Mouse (Mus musculus): ENCODE data around the gene Slc34a3.
"Not testable (repeated sequence)": the region's sequence is repeated elsewhere in the genome, so short reads cannot be mapped to it uniquely, and the experiment has no call there.

Gene Slc34a3

DNA sequence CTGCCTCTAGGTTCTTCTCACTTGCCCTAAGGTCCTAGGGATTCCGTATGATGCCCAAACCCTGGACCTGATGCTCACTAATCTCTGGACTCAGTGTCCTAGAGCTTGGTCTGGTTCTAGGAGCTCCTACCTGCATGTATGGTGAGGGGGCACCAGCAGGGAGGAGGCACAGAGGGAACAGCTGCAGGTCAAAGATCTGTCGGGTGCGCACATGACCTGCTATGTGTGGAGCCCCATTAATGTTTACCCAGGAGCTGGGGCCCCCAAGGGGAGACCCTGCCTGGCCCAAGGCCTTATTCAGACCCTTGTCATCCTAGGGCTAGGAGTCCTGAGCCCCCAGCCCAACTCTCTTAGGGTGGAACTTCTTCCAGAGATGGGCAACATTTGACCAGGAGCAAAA is at the start of gene Slc34a3:
Slc34a3 (minus strand) TSS at position 315 of the 400 bp plus-strand sequence.
- ATAC-seq (ENCODE audit: low TSS enrichment) = no peak

DNA sequence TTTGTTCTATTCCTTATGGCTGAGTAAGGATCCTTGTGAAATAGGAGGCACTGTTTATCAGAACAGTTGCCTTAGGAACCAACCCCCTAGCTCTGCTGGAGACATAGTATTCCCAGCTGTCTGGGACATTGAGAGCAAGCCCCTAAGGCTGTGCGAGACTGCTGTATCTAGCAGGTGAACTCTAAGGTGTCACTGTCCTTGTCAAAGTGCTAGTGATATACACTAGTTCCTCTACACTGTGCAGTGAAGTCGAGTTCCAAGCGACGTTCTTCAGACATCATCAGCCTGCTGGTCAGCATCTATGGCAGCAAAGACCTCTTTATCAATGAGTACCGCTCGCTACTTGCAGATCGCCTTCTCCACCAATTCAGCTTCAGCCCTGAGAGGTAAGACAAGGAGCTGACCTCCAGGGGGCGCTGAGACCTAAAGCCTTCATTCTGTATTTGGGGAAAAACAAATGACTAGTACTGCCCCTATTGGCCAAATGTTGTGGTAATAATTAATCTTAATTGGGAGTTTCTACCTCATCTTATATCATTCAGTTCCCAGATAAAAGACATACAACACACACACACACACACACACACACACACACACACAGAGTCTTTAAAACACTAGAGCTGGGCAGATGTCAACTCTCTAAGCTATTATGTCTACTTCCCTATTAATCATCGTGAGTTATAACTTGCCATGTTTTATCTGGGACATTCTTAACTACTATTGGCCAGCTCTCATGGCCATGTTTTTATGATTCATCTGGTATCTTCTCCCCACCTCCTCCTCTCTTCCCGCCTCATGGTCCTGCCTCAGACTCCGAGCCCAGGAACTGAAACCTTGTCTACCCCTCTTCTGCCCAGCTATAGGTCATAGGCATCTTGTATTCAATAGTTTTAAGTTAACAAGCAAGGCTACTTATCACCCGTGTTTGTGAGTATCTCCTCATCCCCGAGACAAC is 45.0 kb upstream of the Slc34a3 start:
- peak; percentile 62; the same call in 1 of the 2 replicates for ATAC-seq (ENCODE audit: low TSS enrichment)

DNA sequence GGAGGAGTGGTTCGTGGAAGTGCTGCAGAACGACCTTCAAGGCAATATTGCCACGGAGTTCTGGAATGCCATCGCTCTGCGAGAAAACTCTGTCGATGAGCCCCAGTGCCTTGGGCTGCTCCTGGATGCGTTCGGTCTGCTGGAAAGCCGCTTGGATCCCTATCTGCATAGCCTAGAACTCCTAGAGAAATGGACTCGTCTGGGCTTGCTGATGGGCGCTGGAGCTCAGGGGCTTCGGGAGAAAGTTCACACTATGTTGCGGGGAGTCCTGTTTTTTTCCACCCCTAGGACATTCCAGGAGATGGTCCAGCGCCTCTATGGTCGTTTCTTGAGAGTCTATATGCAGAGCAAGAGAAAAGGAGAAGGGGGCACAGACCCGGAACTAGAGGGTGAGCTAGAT is 38.8 kb upstream of the Slc34a3 start:
- no peak for ATAC-seq (ENCODE audit: low TSS enrichment)

DNA sequence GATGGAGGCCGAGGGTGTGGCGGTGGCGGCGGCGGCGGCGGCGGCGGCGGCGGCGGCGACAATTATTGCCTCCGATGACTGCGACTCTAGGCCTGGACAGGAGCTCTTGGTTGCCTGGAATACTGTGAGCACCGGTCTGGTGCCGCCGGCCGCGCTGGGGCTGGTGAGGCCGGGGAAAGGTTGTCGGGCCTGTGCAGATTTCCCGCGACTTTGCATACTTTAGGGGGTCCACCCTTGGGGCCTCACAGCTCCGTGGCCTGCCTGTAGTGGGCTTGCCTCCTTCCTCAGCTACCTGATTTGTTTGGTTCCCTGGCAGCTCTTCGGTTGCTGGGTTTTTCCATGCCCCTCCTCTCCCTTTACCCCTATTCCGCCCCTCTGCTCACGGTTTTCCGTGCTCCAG is 38.4 kb upstream of the Slc34a3 start:
- no peak for ATAC-seq (ENCODE audit: low TSS enrichment)

DNA sequence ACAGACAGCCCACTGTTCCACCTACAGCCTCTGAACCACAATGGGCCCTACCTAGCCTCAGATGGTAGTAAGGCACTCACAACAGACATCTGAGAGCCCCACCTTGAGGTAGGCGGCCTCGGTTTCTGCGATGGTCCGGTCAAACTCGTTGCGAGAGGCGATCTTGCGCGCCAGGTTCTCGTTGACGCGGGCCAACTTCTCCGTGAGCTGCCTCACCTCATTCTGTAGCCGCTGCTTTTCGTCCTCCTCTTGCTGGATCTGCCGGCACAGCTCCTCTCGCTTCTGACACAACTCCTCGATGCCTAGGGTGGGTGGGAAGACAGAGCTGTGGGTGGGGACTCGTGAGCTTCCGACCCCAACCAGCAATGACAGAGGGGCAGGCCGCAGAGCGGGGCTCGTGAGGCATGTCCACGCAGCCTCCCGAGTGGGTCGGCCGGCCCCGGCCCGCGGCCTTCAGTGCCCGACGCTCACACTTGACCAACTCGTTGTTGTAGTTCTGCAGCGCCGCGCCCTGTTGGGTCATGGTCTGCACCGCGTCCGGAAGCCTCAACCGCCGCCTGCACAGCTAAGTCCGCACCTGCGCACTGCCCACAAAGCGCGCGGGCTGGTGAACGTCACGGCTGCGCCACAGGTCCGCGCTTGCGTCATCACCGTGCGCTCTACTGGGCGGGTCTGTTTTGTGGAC is 37.8 kb upstream of the Slc34a3 start, which contains the start of the genes Ssna1 and Anapc2:
Ssna1 (minus strand) TSS at position 612 of the 685 bp plus-strand sequence.
Anapc2 (plus strand) TSS at position 652 of the 685 bp plus-strand sequence.
- peak; percentile 83 for ATAC-seq (ENCODE audit: low TSS enrichment)

DNA sequence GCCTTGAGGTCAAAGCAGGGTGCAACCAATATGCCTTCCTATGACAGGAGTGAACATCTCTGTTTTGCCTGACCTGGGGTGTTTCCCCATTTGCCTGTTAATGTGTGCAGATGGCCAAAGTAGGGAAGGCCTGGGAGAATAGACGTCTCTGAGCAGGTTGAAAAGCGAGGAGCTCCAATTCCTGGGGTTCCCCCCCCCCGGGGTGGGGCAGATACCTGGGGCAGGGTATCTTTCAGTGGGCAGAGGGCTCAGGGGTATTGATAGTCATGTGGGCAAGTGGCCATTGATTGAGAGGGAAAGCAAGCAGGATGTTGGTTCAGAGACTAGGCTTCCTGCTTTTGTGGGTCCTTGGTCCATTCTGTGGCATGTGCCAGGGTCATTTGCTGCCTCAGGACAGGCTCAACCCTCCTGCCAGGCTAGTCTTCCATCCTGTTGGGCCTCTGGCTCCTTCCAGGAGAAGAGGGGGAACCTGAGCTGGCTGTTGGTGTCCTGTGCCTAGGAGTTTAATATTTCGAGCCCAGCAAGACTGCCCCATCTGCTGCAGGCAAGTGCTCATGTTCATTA is 33.7 kb upstream of the Slc34a3 start:
- ATAC-seq (ENCODE audit: low TSS enrichment) = no peak

DNA sequence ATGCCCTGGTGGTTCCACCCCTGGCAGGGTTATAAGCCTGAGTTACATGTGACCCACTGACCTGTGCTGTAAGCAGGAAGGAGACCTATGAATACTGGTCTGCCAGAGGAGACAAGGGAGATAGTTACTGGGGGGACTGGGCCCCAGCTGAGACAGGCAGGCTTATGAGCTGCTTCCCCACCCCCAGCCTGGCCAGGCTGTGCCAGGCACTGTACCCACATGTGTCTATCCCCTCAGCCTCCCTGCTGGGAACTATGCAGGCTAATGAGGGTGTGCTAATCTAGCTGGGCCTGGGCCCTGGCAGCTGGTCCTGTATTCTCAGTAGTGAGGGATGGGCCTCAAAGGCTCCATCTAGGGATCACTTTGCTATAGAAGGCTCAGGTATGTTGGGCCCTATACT is 33.1 kb upstream of the Slc34a3 start:
- 0 out of 2 replicates have a peak, but pooled peaks have one; percentile 10 for ATAC-seq (ENCODE audit: low TSS enrichment)

DNA sequence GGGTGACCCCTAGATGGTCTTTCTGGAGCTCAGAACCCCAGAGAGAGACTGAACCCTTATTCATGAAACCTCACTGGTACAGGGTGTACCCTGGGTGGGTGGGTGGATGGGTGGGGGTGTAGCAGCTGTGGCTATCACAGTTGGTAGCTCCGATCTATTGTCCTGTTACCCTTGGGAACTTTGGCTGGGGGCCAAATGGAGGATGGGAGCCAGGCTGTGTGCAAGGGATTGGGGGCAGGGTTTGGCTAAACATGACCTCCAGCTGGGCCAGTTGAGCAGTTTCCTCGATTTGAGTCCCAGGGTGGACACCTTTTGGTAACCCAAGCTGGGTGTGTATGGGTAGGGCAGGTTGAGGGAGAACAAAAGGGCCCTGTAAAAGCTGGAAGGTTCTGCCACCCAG is 32.6 kb upstream of the Slc34a3 start:
- no peak for ATAC-seq (ENCODE audit: low TSS enrichment)

DNA sequence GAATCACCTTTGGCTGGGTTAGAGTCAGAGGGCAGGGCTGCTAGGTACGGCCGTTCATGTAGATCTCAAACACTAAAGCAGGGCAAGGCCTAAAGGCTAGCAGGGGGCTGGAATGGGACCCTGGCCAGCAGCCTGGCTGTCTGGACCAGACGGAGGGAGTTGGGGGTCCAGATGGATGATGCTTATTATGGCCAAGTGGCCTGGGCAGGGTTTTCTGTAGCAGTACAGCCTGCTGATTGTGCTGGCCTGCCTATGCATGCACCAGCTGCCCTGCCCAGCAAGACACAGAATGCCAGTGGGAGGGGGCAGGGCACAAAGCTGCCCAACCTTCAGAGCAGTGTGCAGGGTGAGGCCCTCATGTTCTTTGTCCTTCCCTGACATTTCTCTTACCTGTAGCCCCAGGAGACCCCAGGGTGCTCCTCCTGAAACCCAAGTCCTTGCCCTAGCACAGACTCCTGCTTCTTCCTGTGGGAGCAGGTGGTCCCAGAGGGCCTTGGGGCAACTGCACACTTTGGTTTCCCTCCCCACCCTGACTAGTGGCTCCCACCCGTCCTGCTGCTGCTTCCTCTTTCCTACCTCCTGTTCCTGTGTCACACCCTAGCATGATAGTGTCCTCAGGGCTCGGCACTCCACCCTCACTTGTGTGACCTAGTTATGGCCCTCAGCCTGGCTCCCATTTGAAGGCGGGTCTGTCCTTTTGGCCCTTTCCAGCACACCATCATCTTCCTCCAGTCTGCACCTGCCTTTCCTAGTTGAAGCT is 31.9 kb upstream of the Slc34a3 start:
- ATAC-seq (ENCODE audit: low TSS enrichment) = no peak

DNA sequence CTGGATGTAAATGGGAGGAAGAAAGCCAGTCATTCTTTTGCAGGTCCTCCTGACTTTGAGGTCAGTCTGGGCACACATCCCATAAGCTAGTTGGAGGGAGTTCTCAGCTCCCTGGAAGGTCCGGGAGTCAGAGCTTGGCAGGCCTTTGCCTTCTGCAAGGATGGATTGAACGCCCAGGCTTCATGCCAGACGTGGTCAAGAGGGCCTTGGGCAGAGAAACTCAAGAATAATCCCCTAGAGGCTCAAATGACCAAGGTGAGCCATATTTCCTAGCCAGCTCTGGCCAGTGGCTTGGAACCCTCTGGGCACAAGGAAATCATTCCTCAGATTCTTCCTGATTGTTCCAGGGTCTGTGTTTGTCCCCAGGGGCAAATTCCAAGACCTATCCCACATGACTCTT is 30.7 kb upstream of the Slc34a3 start:
- ATAC-seq (ENCODE audit: low TSS enrichment) = no peak

DNA sequence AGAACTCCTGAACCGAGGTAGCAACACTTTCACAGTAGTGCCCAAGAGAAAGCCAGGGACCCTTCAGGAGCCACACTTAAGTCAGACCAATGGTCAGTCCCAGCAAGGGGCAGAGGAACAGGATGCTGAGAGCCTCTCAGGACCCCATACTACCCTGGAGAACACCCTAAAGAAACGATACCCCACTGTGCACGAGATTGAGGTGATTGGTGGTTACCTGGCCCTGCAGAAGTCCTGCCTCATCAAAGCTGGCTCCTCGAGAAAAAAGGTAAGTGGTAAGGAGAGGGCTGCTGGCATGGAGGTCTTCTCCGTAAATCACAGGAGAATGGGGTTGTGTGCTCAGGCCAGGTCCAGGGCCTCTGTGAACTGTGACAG is 30.1 kb upstream of the Slc34a3 start:
- no peak for ATAC-seq (ENCODE audit: low TSS enrichment)

DNA sequence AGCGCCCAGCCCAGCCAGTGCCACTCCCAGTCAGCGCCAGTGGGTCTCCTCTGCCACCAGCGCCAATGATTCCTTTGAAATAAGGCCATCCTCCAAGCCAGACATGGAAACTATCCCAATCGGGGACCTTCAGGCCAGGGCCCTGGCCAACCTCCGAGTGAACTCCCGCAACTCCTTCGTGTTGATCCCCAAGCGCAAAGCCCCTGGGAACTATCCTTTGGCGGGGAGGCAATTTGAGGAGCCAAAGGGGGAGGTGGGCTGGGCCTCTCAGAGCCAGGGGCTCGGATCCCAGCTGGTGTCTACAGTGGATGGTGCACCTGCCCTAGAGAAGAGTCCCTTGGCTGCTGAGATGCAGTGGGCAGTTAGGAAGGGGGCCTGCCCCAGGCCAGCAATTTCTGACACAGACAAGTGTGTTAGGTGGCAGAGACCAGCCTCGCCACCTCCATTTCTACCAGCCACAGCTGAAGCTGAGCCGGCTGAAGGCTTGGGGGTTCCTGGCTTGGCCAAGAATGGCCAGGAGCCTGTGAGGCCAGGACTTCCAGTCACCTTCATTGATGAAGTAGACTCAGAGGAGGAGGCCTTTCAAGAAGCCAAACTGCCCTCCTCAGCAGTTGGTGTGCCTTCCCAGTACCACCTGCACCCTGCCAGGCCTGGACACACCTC is 29.6 kb upstream of the Slc34a3 start:
- ATAC-seq (ENCODE audit: low TSS enrichment) = no peak

DNA sequence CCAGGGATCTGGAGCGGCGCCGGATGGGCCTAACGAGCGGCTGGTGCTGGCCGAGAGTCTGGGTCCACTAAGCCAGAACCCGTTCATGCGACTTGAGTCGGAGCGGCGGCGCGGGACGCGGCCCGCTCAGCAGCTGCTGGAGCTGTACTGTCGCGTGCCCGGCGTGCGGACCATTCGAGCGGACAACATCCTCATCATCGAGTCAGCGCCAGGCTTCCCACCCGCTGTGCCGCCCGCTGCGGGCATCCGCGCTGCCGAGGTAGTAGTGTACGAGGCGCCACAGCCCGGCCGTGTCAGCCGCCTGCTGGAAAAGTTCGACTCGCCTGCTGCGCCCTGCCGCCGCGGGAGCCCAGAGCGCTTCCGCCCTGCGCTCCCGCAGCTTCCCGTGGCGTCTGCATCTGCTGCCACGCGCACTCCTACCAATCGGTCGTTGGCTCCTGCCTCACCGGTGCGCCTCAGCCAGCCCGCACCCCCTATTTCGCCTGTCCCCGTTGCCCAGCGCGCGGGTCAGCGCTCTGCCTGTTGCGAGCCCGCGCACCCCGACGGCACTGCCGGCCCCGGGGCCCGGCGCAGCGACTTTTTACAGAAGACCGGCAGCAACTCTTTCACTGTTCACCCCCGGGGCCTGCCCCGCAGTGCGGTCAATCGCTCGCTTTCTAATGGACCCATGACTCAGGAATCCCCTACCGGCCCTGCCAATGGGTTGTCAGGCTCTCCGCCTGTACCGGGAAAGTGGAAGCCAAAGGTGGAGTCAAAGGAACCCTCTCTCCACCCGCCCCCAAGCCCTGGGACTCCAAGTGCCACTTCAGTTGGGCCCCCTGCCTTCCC is 28.8 kb upstream of the Slc34a3 start:
- ATAC-seq (ENCODE audit: low TSS enrichment) = peak; percentile 14; the same call in 1 of the 2 replicates

DNA sequence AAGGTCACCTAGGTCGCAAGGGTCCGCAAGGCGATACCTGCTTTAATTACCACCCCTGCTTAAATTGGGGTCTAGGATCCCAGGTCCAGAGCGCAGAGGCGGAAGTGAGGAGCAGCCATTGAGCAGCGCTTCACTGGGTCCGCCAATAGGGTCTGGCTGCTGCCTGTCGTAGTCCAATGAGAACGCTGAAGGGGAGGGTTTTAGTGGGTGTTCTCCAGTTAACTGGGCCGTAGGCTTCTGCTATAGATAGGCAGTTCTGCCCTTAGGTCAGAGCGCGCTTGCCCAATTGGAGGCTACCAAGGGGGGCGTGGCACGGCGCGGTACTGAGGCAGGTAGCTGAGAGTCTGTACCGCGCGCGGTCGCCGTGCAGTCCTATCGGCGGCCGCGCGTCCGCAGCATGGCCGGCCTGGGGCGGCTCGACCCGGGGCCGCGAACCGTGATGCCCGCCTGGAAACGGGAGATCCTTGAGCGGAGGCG is 28.2 kb upstream of the Slc34a3 start, which contains the start of gene Tprn:
Tprn (plus strand) TSS at position 328 of the 477 bp plus-strand sequence.
- peak; percentile 96 for ATAC-seq (ENCODE audit: low TSS enrichment)

DNA sequence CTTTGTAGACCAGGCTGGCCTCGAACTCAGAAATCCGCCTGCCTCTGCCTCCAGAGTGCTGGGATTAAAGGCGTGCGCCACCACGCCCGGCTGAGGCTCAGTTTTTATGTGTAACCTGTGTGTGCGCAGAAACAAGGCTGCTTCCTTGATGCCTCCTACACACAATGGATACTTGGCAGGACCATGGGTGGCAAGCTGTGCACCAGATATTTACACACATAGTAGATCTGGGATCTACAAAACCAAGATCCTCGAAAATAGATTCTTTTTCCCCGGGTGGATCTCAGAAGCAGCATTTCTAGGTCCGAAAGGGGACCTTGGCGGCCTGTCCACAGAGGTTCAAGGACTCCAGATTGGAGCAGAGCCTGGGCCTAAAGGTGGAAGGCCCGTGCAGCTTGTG is 27.7 kb upstream of the Slc34a3 start:
- peak; percentile 32 for ATAC-seq (ENCODE audit: low TSS enrichment)

DNA sequence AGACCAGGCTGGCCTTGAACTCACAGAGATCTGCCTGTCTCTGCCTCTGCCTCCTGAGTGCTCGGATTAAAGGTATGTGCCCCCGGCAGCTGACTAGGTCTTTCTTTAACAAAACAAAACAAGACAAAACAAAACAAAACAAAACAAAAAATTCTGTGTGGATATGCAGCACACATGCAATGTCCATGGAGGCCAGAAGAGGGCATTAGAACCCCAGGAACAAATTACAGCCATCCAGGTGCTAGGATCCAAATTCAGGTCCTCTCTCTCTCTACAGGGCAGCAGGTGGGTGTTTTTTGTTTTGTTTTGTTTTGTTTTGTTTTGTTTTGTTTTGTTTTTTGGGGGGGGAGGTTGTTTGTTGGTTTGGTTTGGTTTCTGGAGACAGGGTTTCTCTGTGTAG is 24.7 kb upstream of the Slc34a3 start:
- no peak for ATAC-seq (ENCODE audit: low TSS enrichment)

DNA sequence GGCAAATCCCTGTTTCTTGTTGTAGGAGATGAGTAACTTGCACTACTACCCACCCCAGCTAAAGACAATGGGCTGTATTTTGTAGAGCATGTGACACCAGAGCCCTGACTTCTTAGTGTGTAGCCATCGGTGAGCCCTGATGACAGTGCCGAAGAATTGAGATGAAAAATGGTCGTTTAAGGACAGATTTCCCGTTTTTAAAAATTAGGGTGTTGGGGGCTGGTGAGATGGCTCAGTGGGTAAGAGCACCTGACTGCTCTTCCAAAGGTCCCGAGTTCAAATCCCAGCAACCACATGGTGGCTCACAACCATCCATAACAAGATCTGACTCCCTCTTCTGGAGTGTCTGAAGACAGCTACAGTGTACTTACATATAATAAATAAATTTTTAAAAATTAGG is 23.1 kb upstream of the Slc34a3 start:
- not testable (repeated sequence) for ATAC-seq (ENCODE audit: low TSS enrichment)

DNA sequence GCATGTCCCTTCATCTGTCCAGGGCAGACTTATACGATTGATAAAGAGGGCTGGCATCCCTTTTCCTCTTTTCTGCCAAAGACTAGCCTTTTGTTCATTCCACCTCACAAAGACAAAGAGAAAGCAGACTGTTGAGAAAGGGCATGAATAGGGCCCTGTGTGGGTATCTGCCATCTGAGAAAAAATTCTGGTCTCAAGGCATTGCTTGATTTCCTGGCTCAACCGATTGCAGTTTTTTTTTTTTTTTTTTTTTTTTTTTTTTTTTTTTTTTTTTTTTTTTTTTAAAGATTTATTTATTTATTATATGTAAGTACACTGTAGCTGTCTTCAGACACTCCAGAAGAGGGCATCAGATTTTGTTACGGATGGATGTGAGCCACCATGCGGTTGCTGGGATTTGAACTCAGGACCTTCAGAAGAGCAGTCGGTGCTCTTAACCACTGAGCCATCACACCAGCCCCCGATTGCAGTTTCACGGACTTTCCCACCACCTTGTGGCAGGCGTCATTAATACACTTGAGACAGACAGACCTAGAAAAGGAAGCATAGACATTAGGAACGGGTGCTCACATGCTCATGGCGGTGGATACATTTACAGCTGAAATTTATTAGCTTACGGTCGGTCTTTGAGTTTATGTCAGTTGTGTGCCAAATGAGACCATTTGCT is 22.4 kb upstream of the Slc34a3 start:
- ATAC-seq (ENCODE audit: low TSS enrichment) = not testable (repeated sequence)

DNA sequence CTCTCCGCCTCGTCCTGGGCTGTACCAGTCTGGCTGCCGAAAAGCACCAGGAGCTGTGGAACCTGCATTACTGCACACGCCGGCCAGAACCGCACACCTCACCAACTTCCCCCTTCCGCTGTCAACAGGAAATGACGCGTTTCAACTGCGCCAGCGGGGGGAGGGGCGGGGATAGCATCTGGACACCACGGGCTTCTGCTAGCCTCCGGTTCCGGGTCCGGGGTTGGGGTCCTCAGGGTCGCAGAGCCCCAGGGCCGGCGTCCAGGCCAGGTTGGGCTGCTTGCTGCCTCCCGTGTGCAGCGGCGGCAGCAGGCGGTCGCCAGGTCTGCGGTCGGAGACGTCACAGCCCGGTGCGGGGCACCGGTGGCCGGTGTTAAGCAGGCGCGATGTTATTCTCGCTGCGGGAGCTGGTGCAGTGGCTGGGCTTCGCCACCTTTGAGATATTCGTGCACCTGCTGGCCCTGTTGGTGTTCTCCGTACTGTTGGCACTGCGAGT is 21.2 kb upstream of the Slc34a3 start, which contains the start of gene Tmem203:
Tmem203 (plus strand) TSS at position 156 of the 496 bp plus-strand sequence.
- peak; percentile 89 for ATAC-seq (ENCODE audit: low TSS enrichment)
